Mouse (Mus musculus) adrenal gland, postnatal 10 days (tissue): Measurements from ENCODE around the gene Pold3. TPM values are rescaled to one million over a fixed set of nuclear protein-coding genes. Genes with fewer than 3 reads are reported as not detected.

ENCODE experiments used
- DNase-seq: peaks from one replicate; pipeline ENCODE4 v3.0.0; 2021; ENCODE audit warnings: mixed read lengths
- long read RNA-seq, 2 experiments: library from polyadenylated mRNA; stranded (forward); transcript quantifications; one replicate each; pipeline ENCODE4 v2.0.0; 2021
- total RNA-seq, 2 experiments: library from RNA; stranded (reverse); gene quantifications; 2 replicates each; pipeline ENCODE4 v1.2.3; 2021

Gene Pold3
- 10 to 100 TPM; 21.7 to 33.0 TPM for total RNA-seq
- long read RNA-seq, experiment 1, transcript Pold3-201 (12 exons, 3,069 nt) = major isoform, 7 of 17 reads
- long read RNA-seq, experiment 1, partial matches to known transcripts = 2 of 17 reads
- long read RNA-seq, experiment 1, other reads (novel, unspliced or antisense) = 7 of 17 reads
- long read RNA-seq, experiment 2, transcript Pold3-201 (12 exons, 3,069 nt) = major isoform, 7 of 10 reads
- long read RNA-seq, experiment 2, partial matches to known transcripts = 0 of 10 reads
- long read RNA-seq, experiment 2, other reads (novel, unspliced or antisense) = 3 of 10 reads

DNA sequence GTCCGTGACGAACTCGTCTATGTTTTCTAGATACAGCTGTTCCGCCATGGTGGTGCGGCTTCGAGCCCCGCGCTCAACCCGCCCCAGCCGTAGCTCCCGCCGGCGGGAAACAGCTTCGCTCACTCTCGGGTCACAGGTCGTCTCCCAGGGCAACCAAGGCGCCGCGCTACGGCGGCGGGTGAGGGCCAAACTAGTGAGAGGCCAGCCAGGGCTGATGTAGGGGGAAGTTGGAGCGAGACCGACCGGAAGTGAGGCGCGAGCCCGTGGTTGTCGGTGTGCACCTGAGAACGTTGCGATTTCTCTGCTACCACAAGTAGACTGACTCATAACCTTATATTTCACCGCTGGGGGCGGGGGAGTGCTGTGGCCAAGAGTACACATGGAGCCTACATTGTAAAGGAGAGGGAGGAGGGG lies at the start of gene Pold3:
Pold3 (minus strand) TSS at position 190 of the 414 bp plus-strand sequence.
- DNase-seq = peak; percentile 100

GRCm38 (mm10) chr7:100170756-100171155 lies 49.4 kb upstream of the Pold3 start:
- DNase-seq = no peak

DNA sequence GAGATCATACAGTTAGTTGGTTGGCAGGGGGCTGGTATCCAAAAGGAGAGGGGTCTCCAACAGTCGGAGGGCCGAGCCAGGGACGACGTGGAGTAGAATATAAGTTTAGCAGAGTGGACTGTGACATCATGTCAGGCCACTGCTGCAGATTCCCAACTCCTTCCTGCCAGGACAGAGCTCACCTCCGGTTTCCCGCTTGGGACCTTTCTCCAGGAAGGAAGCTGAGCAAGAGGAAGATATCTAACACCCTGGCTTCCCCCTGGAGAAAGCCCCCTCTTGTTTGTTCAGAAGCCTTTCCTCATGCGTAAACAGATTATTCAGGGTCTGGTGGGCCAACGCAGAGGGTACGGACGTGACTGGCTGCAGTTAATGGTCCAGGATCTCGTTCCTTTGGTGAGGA lies 47.3 kb upstream of the Pold3 start:
- peak; percentile 12 for DNase-seq

DNA sequence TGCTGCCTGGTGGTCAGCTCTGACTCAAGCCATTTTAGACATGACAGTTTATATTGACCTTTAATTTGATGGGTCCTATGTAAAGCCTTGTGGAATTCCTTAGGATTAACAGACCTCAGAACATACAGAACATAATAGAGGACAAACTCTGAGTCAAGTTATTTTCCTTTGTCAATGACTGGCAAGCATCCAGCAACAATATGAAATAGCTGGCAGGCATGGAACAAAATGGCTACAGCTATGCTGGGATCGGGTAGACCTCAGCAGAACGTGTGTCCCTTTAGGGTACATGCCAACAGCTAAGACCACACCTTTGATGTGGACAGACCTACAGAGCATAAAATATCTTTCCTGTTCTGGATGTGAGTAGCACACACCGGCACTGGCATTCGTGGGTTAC lies 42.1 kb upstream of the Pold3 start:
- DNase-seq = peak; percentile 20

- no peak for DNase-seq
These were observed 38.6 kb upstream of the Pold3 start for GRCm38 (mm10) chr7:100160006-100160405.

GRCm38 (mm10) chr7:100159105-100159841 lies 37.9 kb upstream of the Pold3 start, which contains the start of gene Lipt2:
Lipt2 (plus strand) TSS chr7:100159277.
- DNase-seq = peak; percentile 97

DNA sequence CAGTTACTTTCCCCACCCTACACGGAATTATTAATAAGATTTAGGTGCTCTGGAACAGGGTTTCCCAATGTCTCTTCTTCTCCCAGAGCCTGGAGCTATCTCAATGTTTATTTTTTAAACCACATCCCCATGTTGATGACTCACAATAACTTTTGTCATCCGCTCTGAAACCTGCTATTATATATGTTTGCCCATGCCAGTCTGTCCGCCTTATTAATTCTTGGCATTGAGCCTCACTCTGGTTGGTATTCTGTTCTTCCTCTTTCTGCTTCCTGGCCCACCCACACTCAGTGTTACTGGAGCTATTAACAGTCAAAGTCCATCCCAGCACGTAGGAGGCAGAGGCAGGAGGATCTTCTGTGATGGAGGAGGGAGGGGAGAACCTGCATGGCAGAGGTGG lies 36.3 kb upstream of the Pold3 start:
- no peak for DNase-seq

DNA sequence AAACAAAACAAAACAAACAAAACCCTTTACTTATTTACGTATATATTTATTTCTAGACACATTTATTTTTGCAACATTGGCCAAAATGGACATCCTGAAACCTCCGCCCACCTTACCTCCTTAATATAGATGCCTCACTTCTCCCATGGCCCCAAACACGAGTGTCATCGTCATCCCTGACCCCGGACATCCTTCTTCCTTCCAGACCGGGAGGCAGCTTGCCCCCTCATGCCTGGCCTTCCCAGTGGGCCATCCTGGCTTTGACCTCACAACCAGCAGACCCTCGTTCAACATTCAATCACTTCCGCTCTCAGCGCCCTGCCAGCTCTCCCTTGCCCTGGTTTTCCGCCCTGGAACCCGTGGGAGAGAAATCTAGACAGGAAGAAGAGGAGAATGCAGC lies 29.3 kb upstream of the Pold3 start:
- DNase-seq = peak; percentile 7

- no peak for DNase-seq
These were observed 28.7 kb upstream of the Pold3 start for GRCm38 (mm10) chr7:100150086-100150485.

GRCm38 (mm10) chr7:100148586-100148985 lies 27.2 kb upstream of the Pold3 start:
- no peak for DNase-seq

- DNase-seq = no peak
These were observed 19.2 kb upstream of the Pold3 start for GRCm38 (mm10) chr7:100140591-100140990.

GRCm38 (mm10) chr7:100138075-100138474 lies 16.7 kb upstream of the Pold3 start:
- no peak for DNase-seq

DNA sequence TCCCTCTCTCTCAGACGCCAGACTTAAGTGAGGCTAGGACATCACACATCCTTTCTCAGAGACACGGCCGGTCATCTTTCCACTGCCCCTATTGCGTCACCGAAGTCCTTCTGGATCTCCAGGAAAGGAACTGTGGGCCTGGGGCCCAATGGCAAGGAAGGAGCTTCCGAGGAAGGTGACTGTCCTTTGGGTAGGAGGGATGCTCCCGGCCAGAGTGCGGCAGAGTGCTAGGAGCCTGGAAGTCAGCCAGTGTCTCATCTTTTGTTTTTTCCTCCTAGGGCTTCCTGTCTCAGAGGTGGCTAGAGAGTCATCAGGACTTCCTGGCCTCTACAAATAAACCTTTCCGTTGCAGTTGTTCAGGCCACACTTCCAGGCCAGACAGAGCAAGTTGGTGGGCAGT lies 15.7 kb upstream of the Pold3 start:
- peak; percentile 20 for DNase-seq

GRCm38 (mm10) chr7:100132379-100132778 lies 11.0 kb upstream of the Pold3 start:
- DNase-seq = no peak

GRCm38 (mm10) chr7:100130592-100130991 lies 9.2 kb upstream of the Pold3 start:
- DNase-seq = no peak

DNA sequence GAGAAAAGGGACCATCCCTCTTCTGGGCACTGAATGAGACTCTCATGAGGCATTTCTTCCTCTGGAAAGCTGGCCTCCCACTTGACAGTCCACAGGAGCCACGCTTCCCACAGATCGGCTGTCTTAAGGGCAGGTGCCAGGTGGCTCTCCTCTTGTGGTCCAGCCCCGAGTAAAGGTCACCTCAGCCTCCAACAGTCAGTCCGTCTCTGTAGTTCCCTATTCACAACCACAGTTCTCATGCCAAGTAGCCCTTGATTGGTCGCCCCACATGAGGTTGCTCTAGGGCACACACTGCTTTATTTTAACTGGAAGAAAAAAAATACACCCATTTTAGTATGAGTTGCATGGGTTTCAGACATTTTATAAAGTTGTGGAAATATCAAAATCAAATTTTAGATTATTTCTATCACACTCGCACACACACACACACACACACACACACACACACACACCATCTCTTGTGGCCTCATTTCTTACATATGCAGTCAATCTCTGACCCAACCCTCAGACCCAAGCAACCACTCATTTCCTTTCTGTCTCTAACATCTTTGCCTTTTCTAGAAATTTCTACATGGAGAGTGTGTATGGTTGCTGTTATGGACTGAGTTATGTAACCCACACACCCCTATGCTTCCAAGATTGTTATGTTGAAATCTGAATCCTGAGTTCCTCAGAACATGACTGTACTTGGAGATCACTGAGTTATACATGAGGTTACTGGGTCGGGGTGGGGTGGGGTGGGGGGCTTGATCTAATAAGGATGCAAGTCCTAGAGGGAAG lies 7.1 kb upstream of the Pold3 start:
- no peak for DNase-seq

DNA sequence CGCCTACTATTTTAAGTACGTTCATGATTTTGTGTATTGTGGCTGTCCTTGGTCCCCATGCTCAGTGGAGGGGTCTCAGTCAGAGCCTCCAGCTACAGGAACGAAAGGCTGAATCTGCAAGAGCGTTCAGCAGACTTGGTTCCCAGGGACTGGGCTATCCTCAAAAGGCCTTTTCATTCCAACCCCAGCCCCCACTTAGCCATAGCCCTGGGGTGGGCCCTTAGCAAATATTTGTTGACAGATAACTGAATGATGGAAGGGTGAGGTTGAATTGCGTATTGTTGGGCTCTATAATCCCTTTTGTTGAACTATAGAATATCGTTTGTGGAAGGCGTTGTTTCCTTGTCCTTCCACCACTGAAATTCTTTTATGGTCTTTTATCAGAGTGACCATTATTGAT lies 5.1 kb upstream of the Pold3 start:
- DNase-seq = no peak

- DNase-seq = no peak
These were observed 3.8 kb upstream of the Pold3 start for GRCm38 (mm10) chr7:100125166-100125565.

DNA sequence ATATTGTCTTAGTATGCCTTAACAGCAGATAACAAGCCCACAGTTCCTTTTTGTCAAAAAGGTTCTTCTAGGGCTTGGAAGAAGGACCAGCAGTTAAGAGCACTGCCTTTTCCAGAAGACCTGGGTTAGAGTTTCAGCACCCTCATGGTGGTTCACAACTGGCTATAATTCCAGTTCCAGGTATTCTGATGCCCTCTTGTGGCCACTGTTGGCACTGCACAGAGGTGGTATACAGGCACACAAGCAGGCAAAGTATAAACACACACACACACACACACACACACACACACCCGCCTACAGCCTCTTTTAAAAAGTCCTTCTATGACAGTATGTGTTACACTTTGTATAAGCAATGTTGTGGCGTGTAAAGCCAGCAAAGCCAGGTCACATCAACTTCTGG lies 2.8 kb upstream of the Pold3 start:
- DNase-seq = peak; percentile 37

- DNase-seq = peak; percentile 66
These were observed 2.1 kb upstream of the Pold3 start for GRCm38 (mm10) chr7:100123486-100123885.

GRCm38 (mm10) chr7:100120791-100121261 lies 539 bp downstream of the Pold3 start:
- peak; percentile 76 for DNase-seq

DNA sequence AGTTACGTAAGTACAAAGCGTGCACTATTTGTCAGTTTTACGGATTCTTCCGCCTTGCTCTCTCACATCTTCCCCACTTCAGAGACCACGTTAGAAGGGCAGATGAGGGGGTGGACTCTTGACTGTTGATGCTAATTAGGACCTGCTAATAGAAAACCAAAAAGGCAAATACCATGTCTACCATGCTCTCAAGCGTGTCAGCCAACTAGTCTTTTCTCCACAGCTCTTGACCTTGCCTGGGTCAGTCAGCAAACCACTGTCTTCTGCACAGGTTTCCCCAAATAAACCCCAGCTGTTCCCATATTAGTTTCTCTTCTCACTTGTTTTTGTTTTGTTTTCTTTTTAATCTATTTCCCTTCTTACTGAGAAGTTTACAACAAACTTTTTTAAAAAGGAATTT lies 7.1 kb downstream of the Pold3 start:
- DNase-seq = no peak

DNA sequence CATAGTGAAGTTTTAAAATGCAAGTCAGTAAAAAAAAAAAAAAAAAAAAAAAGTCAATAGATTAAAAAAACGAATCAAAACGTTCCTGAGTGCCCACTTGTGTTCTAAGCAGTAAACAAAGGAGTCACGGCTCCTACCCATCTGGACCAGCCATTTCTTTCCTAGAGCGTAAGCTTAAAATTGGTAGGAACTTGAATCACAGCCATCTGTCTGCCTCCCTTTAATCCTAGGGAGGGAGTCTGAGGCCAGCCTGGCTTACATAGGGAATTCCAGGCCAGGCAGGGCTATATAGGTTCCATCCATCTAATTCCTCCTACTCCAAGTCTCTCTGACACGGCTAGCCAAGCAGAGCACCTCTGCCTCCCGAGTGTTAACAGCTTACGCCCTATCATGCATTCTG lies 7.5 kb downstream of the Pold3 start:
- DNase-seq = no peak
